Mouse (Mus musculus): ENCODE measurements around the gene Hs1bp3. TPM values are rescaled to one million over a fixed set of nuclear protein-coding genes. Genes with fewer than 3 reads are reported as not detected.

Gene Hs1bp3
- polyA plus RNA-seq, 1 experiment from 2014 or later: 7.2 TPM

GRCm38 (mm10) chr12:8329236-8329635 is 16.0 kb downstream of the Hs1bp3 start:
- ATAC-seq (ENCODE audit: low FRiP score): no peak
- WGBS: 93% methylated on average over 7 of the region's 7 CpGs

GRCm38 (mm10) chr12:8331489-8332173 is 18.4 kb downstream of the Hs1bp3 start:
- H3K36me3 ChIP-seq (ENCODE audit: control insufficient read depth, insufficient read depth, low read length): peaks cover 3% of the 10 kb centered on the region; the same call in 1 of the 2 replicates
- no peak for ATAC-seq (ENCODE audit: low FRiP score)
- H3K4me2 ChIP-seq: no peak overlapping the region
- no peak overlapping the region; the same call in 1 of the 2 replicates for H3K9ac ChIP-seq (ENCODE audit: low read length)
- no peak overlapping the region for H3K27ac ChIP-seq (ENCODE audit: low read depth, low read length)
- no peaks in the 10 kb centered on the region for H3K9me3 ChIP-seq (ENCODE audit: control insufficient read depth, low read length)
- 75% methylated on average over 14 of the region's 14 CpGs for WGBS
- H3K27me3 ChIP-seq (ENCODE audit: control insufficient read depth, insufficient read depth, low read length): no peaks in the 10 kb centered on the region
- peaks cover 11% of the 10 kb centered on the region for H3K4me1 ChIP-seq (ENCODE audit: control insufficient read depth, insufficient read depth, low read length)
- no peak for DNase-seq (ENCODE audit: low spot score, missing footprints)
- H3K4me3 ChIP-seq (ENCODE audit: low read depth, low read length): no peak overlapping the region

More at GRCm38 (mm10) chr12:8329236-8329635, 16.0 kb downstream of the Hs1bp3 start:
- no peak overlapping the region for H3K4me3 ChIP-seq (ENCODE audit: low read depth, low read length)
- H3K9ac ChIP-seq (ENCODE audit: low read length): no peak overlapping the region
- H3K36me3 ChIP-seq (ENCODE audit: control insufficient read depth, insufficient read depth, low read length): peaks cover 3% of the 10 kb centered on the region; the same call in 1 of the 2 replicates
- H3K9me3 ChIP-seq (ENCODE audit: control insufficient read depth, low read length): no peaks in the 10 kb centered on the region
- peaks cover 11% of the 10 kb centered on the region for H3K4me1 ChIP-seq (ENCODE audit: control insufficient read depth, insufficient read depth, low read length)
- no peak overlapping the region for H3K4me2 ChIP-seq
- H3K27me3 ChIP-seq (ENCODE audit: control insufficient read depth, insufficient read depth, low read length): no peaks in the 10 kb centered on the region
- no peak for DNase-seq (ENCODE audit: low spot score, missing footprints)
- no peak overlapping the region for H3K27ac ChIP-seq (ENCODE audit: low read depth, low read length)

- Histone ChIP-seq H3K4me2 (no peak overlapping the region), H3K27me3 (ENCODE audit: control insufficient read depth, insufficient read depth, low read length) (no peaks in the 10 kb centered on the region), H3K9ac (ENCODE audit: low read length) (peak overlapping the region; percentile 36; the same call in 1 of the 2 replicates), H3K36me3 (ENCODE audit: control insufficient read depth, insufficient read depth, low read length) (peaks cover 3% of the 10 kb centered on the region; the same call in 1 of the 2 replicates), H3K4me3 (ENCODE audit: low read depth, low read length) (no peak overlapping the region), H3K9me3 (ENCODE audit: control insufficient read depth, low read length) (no peaks in the 10 kb centered on the region), H3K27ac (ENCODE audit: low read depth, low read length) (no peak overlapping the region), H3K4me1 (ENCODE audit: control insufficient read depth, insufficient read depth, low read length) (peaks cover 9% of the 10 kb centered on the region)
- 61% methylated on average over 5 of the region's 5 CpGs for WGBS
- no peak for DNase-seq (ENCODE audit: low spot score, missing footprints)
- ATAC-seq (ENCODE audit: low FRiP score): 0 out of 2 replicates have a peak, but pooled peaks have one; percentile 10
These were observed 18.9 kb downstream of the Hs1bp3 start for GRCm38 (mm10) chr12:8332174-8332542.

GRCm38 (mm10) chr12:8333617-8334016 is 20.4 kb downstream of the Hs1bp3 start:
- Histone ChIP-seq H3K4me1 (ENCODE audit: control insufficient read depth, insufficient read depth, low read length) (peaks cover 6% of the 10 kb centered on the region), H3K9me3 (ENCODE audit: control insufficient read depth, low read length) (no peaks in the 10 kb centered on the region), H3K4me3 (ENCODE audit: low read depth, low read length) (no peak overlapping the region), H3K27me3 (ENCODE audit: control insufficient read depth, insufficient read depth, low read length) (no peaks in the 10 kb centered on the region), H3K4me2 (no peak overlapping the region), H3K9ac (ENCODE audit: low read length) (no peak overlapping the region), H3K36me3 (ENCODE audit: control insufficient read depth, insufficient read depth, low read length) (peaks cover 3% of the 10 kb centered on the region; the same call in 1 of the 2 replicates), H3K27ac (ENCODE audit: low read depth, low read length) (no peak overlapping the region)
- DNase-seq (ENCODE audit: low spot score, missing footprints) (no peak), ATAC-seq (ENCODE audit: low FRiP score) (no peak)
- WGBS: 91% methylated on average over 8 of the region's 8 CpGs

- Histone ChIP-seq H3K4me1 (ENCODE audit: control insufficient read depth, insufficient read depth, low read length) (peaks cover 11% of the 10 kb centered on the region), H3K36me3 (ENCODE audit: control insufficient read depth, insufficient read depth, low read length) (peaks cover 3% of the 10 kb centered on the region; the same call in 1 of the 2 replicates), H3K27me3 (ENCODE audit: control insufficient read depth, insufficient read depth, low read length) (no peaks in the 10 kb centered on the region), H3K4me2 (no peak overlapping the region), H3K27ac (ENCODE audit: low read depth, low read length) (no peak overlapping the region), H3K4me3 (ENCODE audit: low read depth, low read length) (no peak overlapping the region), H3K9me3 (ENCODE audit: control insufficient read depth, low read length) (no peaks in the 10 kb centered on the region), H3K9ac (ENCODE audit: low read length) (no peak overlapping the region)
- ATAC-seq (ENCODE audit: low FRiP score): no peak
- DNase-seq (ENCODE audit: low spot score, missing footprints): no peak
- 94% methylated on average over 4 of the region's 4 CpGs for WGBS
These were observed 21.0 kb downstream of the Hs1bp3 start for GRCm38 (mm10) chr12:8334261-8334660.

- no peaks in the 10 kb centered on the region for H3K36me3 ChIP-seq (ENCODE audit: control insufficient read depth, insufficient read depth, low read length)
- H3K4me2 ChIP-seq: no peak overlapping the region
- H3K27me3 ChIP-seq (ENCODE audit: control insufficient read depth, insufficient read depth, low read length): no peaks in the 10 kb centered on the region
- no peaks in the 10 kb centered on the region for H3K9me3 ChIP-seq (ENCODE audit: control insufficient read depth, low read length)
- DNase-seq (ENCODE audit: low spot score, missing footprints) (no peak), ATAC-seq (ENCODE audit: low FRiP score) (no peak)
- WGBS: 98% methylated on average over 2 of the region's 2 CpGs
- H3K27ac ChIP-seq (ENCODE audit: low read depth, low read length): no peak overlapping the region
- no peak overlapping the region for H3K4me3 ChIP-seq (ENCODE audit: low read depth, low read length)
- peaks cover 22% of the 10 kb centered on the region for H3K4me1 ChIP-seq (ENCODE audit: control insufficient read depth, insufficient read depth, low read length)
- H3K9ac ChIP-seq (ENCODE audit: low read length): no peak overlapping the region
These were observed 22.3 kb downstream of the Hs1bp3 start for GRCm38 (mm10) chr12:8335503-8335902.

GRCm38 (mm10) chr12:8336601-8337285 is 23.5 kb downstream of the Hs1bp3 start:
- H3K27ac ChIP-seq (ENCODE audit: low read depth, low read length): no peak overlapping the region
- H3K4me2 ChIP-seq: no peak overlapping the region
- H3K4me1 ChIP-seq (ENCODE audit: control insufficient read depth, insufficient read depth, low read length): peaks cover 22% of the 10 kb centered on the region
- no peak for ATAC-seq (ENCODE audit: low FRiP score)
- no peak overlapping the region for H3K4me3 ChIP-seq (ENCODE audit: low read depth, low read length)
- H3K9me3 ChIP-seq (ENCODE audit: control insufficient read depth, low read length): no peaks in the 10 kb centered on the region
- H3K36me3 ChIP-seq (ENCODE audit: control insufficient read depth, insufficient read depth, low read length): 0 out of 2 replicates have a peak, but pooled peaks cover under 1% of the 10 kb centered on the region
- no peaks in the 10 kb centered on the region for H3K27me3 ChIP-seq (ENCODE audit: control insufficient read depth, insufficient read depth, low read length)
- no peak for DNase-seq (ENCODE audit: low spot score, missing footprints)
- WGBS: 86% methylated on average over 10 of the region's 10 CpGs
- H3K9ac ChIP-seq (ENCODE audit: low read length): no peak overlapping the region

- no peak overlapping the region for H3K4me3 ChIP-seq (ENCODE audit: low read depth, low read length)
- ATAC-seq (ENCODE audit: low FRiP score): no peak
These were observed 24.2 kb downstream of the Hs1bp3 start for GRCm38 (mm10) chr12:8337286-8338060.

More at GRCm38 (mm10) chr12:8337286-8338060, 24.2 kb downstream of the Hs1bp3 start:
- H3K27ac ChIP-seq (ENCODE audit: low read depth, low read length): no peak overlapping the region
- DNase-seq (ENCODE audit: low spot score, missing footprints): no peak
- no peaks in the 10 kb centered on the region for H3K27me3 ChIP-seq (ENCODE audit: control insufficient read depth, insufficient read depth, low read length)
- H3K4me1 ChIP-seq (ENCODE audit: control insufficient read depth, insufficient read depth, low read length): peaks cover 20% of the 10 kb centered on the region
- no peaks in the 10 kb centered on the region for H3K9me3 ChIP-seq (ENCODE audit: control insufficient read depth, low read length)
- 80% methylated on average over 12 of the region's 12 CpGs for WGBS
- H3K9ac ChIP-seq (ENCODE audit: low read length): no peak overlapping the region
- peaks cover 2% of the 10 kb centered on the region; the same call in 1 of the 2 replicates for H3K36me3 ChIP-seq (ENCODE audit: control insufficient read depth, insufficient read depth, low read length)
- no peak overlapping the region for H3K4me2 ChIP-seq

Data from midbrain, embryonic 11.5 days (tissue).